Mouse (Mus musculus) midbrain, embryonic 14.5 days (tissue): ENCODE measurements around the gene Il17a. TPM values are rescaled to one million over a fixed set of nuclear protein-coding genes. Genes with fewer than 3 reads are reported as not detected.

ENCODE experiments used
- ATAC-seq: fragments of 200-750 bp; cut with Nextera tagmentation; 2 replicates; pipeline ENCODE4 v1.8.0; 2017; ENCODE audit warnings: moderate number of reproducible peaks, moderate library complexity; ENCODE audit not compliant: low FRiP score, low TSS enrichment
- DNase-seq: peaks from one replicate; pipeline ENCODE4 v3.0.0-alpha.2; 2015
- H3K27ac ChIP-seq: fragments of 300-500 bp; sonication (generic); replicated peaks from 2 replicates; pipeline ENCODE4 v1.5.1; 2014; ENCODE audit warnings: mild to moderate bottlenecking, low read depth, low read length, moderate library complexity
- H3K27me3 ChIP-seq: fragments of 300-500 bp; sonication (generic); 2 replicates; pipeline ENCODE4 v1.6.1; 2014; ENCODE audit warnings: low read length, control low read depth, mixed read lengths; ENCODE audit not compliant: control insufficient read depth, insufficient read depth
- H3K36me3 ChIP-seq: fragments of 300-500 bp; sonication (generic); 2 replicates; pipeline ENCODE4 v1.6.1; 2014; ENCODE audit warnings: low read length, control low read depth; ENCODE audit not compliant: control insufficient read depth, insufficient read depth
- H3K4me1 ChIP-seq: fragments of 300-500 bp; sonication (generic); 2 replicates; pipeline ENCODE4 v1.6.1; 2014; ENCODE audit warnings: mild to moderate bottlenecking, antibody characterized with exemption, low read length, control low read depth; ENCODE audit not compliant: control insufficient read depth, insufficient read depth
- H3K4me2 ChIP-seq: fragments of 300-500 bp; sonication (generic); 2 replicates; pipeline ENCODE4 v1.6.1; 2014; ENCODE audit warnings: mild to moderate bottlenecking, low read length, moderate library complexity
- H3K4me3 ChIP-seq: fragments of 300-500 bp; sonication (generic); replicated peaks from 2 replicates; pipeline ENCODE4 v1.5.1; 2014; ENCODE audit warnings: low read depth, low read length
- H3K9ac ChIP-seq: fragments of 300-500 bp; sonication (generic); replicated peaks from 2 replicates; pipeline ENCODE4 v1.6.1; 2014; ENCODE audit warnings: mild to moderate bottlenecking, low read length, moderate library complexity
- H3K9me3 ChIP-seq: fragments of 300-500 bp; sonication (generic); 2 replicates; pipeline ENCODE4 v1.6.1; 2016; ENCODE audit warnings: low read length, control low read depth, mixed read lengths; ENCODE audit not compliant: control insufficient read depth
- WGBS: fragments of 180-500 bp; shearing (Covaris S2); extraction: QIAGEN DNeasy Blood & Tissue Kit; methylation state at CpG from one replicate; pipeline ENCODE4 v1.1.7; 2014; 5-methylcytosine and 5-hydroxymethylcytosine counted together
- polyA plus RNA-seq: library from polyadenylated mRNA; unstranded; fragments of >200 nt; fragmentation: Nextera tagmentation; extraction: Ambion mirVana; gene quantifications from 2 replicates; pipeline ENCODE4 v1.2.1, GENCODE M21; 2014

The Il17a gene
- polyA plus RNA-seq, 1 experiment from 2014 or later: not detected

DNA sequence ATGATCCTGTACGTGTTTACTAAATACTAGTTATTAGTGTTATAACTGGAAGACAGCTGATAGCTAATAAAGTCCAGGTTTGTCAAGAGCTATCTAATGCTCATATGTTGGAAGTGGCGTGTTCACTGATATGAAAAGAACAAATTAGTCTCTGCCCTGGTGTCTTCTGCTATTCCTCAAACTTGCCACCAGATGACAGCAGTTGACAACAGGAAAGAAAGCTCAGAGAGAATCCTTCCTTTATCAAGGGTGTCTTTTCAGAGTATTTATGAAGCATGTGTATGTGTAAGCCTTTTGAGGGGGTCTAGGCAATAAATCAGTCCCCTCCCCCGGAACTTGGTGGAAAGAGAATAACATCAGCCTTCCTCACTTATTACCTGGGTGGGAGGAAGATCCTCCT is 30.7 kb upstream of the Il17a start:
- 0 out of 2 replicates have a peak, but pooled peaks have one; percentile 24 for ATAC-seq

DNA sequence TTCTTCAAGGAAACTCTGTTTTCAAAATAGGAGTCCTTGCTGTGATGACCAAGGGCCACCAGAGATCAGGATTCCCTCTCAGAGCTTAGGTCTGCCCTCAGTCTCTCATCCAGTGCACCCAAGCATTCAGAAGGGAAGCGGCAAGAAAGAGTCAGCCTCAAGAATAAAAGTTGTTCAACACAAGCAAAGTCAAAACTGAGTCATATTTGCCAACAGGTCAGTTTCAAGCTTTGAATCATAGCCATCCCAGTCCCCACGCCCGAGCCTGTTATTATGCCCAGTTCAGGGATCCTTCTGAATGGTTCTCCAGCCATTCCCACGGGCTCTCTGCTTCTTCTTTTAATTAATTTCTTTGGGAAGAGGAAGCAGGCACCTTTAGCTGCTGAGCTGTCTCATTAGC is 5.9 kb downstream of the Il17a start:
- no peaks in the 10 kb centered on the region for H3K4me1 ChIP-seq
- no peaks in the 10 kb centered on the region for H3K36me3 ChIP-seq
- ATAC-seq: no peak
- H3K9me3 ChIP-seq: no peaks in the 10 kb centered on the region
- H3K27me3 ChIP-seq: no peaks in the 10 kb centered on the region
- no peak overlapping the region for H3K4me2 ChIP-seq
- H3K4me3 ChIP-seq: no peak overlapping the region
- no peak for DNase-seq
- no peak overlapping the region for H3K9ac ChIP-seq
- no peak overlapping the region for H3K27ac ChIP-seq
- 81% methylated on average over 4 of the region's 4 CpGs for WGBS

More for the DNA sequence above, 30.7 kb upstream of the Il17a start:
- no peaks in the 10 kb centered on the region for H3K27me3 ChIP-seq
- H3K9ac ChIP-seq: no peak overlapping the region
- H3K4me1 ChIP-seq: no peaks in the 10 kb centered on the region
- H3K9me3 ChIP-seq: peaks cover 3% of the 10 kb centered on the region; the same call in 1 of the 2 replicates
- DNase-seq: peak; percentile 45
- no peaks in the 10 kb centered on the region for H3K36me3 ChIP-seq
- H3K27ac ChIP-seq: no peak overlapping the region
- H3K4me2 ChIP-seq: no peak overlapping the region
- 82% methylated on average over 3 of the region's 3 CpGs for whole genome bisulfite sequencing
- H3K4me3 ChIP-seq: no peak overlapping the region

DNA sequence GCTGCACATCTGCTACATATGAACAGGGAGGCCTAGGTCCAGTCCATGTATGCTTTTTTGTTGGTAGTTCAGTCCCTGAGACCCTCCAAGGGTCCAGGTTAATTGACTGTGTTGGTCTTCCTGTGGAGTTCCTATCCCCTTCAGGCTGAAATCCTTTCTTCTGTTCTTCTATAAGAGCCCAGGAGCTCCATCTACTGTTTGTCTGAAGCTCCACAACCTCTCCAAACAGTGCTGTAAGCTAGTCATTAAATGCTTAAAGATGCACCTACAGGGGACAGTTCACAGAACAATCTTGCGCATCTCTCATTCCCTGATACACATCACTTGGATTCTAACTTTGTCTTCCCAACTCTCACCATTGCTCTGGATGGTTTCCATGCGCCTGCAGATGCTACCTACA is 7.8 kb downstream of the Il17a start:
- Histone ChIP-seq H3K4me2 (no peak overlapping the region), H3K4me3 (no peak overlapping the region), H3K9ac (no peak overlapping the region), H3K4me1 (no peaks in the 10 kb centered on the region), H3K27ac (no peak overlapping the region), H3K27me3 (no peaks in the 10 kb centered on the region), H3K9me3 (no peaks in the 10 kb centered on the region), H3K36me3 (no peaks in the 10 kb centered on the region)
- ATAC-seq (no peak; the same call in 1 of the 2 replicates), DNase-seq (peak; percentile 3)
- WGBS: 84% methylated on average over 2 of the region's 2 CpGs

DNA sequence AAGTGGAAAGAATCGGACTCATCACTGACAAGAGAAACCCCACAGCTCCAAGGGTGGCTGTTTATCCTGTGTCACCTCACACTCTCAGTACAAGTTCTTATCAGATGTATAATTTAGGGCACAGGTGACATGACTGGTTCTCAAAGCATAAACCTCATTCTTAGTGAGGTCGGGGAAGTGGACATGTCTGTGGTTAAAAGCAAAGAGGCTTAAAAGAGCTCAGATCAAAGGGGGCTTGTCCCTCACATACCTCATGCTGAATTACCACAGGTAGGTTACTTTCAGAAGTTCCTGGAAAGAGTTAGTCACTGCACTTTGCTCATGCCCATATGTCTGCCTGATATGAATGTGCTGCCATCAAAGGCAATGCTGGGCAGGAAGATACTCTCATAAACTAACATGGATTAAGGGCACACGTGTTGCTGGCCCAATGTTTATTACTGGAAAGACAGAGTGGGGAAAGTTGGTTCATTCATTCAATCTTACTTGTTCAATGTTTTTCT is 9.8 kb downstream of the Il17a start:
- no peak overlapping the region for H3K4me2 ChIP-seq
- WGBS: 81% methylated on average over 3 of the region's 3 CpGs
- no peaks in the 10 kb centered on the region for H3K9me3 ChIP-seq
- no peak for DNase-seq
- no peak overlapping the region for H3K27ac ChIP-seq
- no peaks in the 10 kb centered on the region for H3K27me3 ChIP-seq
- no peak overlapping the region for H3K4me3 ChIP-seq
- no peak overlapping the region for H3K9ac ChIP-seq
- H3K4me1 ChIP-seq: no peaks in the 10 kb centered on the region
- H3K36me3 ChIP-seq: no peaks in the 10 kb centered on the region
- no peak for ATAC-seq

DNA sequence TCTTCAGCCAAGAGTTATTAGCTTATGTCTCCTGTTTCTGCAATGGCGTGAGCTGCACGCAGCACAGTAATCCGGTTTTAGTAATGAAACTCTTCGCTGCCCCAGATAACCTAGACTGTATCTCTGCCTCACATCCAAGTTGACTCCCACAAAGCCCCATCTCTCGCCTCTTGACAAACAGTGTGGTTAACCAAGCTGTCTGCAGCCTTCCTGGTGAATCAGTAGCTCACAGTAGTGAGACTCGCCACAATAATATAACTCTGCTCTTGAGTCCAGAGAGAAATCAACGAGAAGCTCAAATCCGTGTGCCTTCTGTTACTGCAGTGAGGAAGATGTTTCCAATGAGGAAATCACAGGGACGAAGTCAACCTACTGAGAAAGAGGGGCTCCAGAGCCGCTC is 23.7 kb downstream of the Il17a start:
- Histone ChIP-seq H3K27me3 (no peaks in the 10 kb centered on the region), H3K9ac (no peak overlapping the region), H3K27ac (no peak overlapping the region), H3K4me3 (no peak overlapping the region), H3K4me2 (no peak overlapping the region), H3K4me1 (no peaks in the 10 kb centered on the region), H3K36me3 (no peaks in the 10 kb centered on the region), H3K9me3 (0 out of 2 replicates have a peak, but pooled peaks cover 3% of the 10 kb centered on the region)
- DNase-seq: no peak
- 91% methylated on average over 10 of the region's 10 CpGs for WGBS
- ATAC-seq: no peak

DNA sequence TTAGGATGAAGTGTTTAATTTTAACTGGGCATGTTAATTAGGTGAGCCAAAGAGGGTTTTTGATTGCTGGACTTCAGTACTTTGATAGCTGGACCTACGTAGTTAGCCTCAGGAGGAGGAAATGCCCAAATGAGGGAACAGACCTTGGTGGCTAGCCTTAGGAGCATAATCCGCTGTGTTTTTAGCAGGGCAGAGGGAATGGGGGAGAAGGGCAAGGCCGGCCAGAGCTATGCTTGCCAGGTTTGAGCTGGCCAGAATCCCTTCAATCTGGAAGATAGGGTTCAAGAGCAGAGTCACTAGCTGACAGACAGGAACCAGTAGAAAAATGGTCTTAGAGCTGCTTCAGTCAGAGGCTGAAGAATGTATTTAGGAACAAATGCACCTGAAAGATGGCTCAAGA is 26.9 kb downstream of the Il17a start:
- Histone ChIP-seq H3K4me2 (no peak overlapping the region), H3K36me3 (no peaks in the 10 kb centered on the region), H3K4me1 (no peaks in the 10 kb centered on the region), H3K4me3 (no peak overlapping the region), H3K9ac (no peak overlapping the region), H3K27ac (no peak overlapping the region), H3K9me3 (no peaks in the 10 kb centered on the region), H3K27me3 (no peaks in the 10 kb centered on the region)
- ATAC-seq: no peak
- WGBS: 92% methylated on average over 3 of the region's 3 CpGs
- no peak for DNase-seq

DNA sequence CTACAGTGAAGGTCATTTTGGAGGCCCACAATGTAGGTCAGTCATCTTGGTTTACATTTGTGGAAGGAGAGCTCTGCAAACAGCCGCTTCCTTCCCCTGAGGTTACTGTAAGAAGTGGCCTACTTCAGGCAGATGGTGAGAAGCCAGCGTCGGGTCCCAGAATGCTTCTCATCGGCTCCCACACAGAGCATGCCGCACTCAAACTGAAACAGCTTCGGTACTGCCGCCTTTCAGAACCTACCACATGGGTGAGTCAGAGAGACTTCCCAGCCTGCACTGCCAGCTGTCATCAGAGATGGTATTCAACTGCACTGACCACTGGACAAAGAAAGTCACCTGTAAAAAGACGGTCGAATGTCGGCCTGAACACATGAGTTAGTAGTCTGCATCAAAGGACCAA is 29.1 kb downstream of the Il17a start:
- WGBS: 89% methylated on average over 10 of the region's 10 CpGs
- ATAC-seq (no peak), DNase-seq (no peak)
- no peaks in the 10 kb centered on the region for H3K36me3 ChIP-seq
- no peak overlapping the region for H3K27ac ChIP-seq
- no peaks in the 10 kb centered on the region for H3K9me3 ChIP-seq
- no peak overlapping the region for H3K4me2 ChIP-seq
- H3K4me1 ChIP-seq: no peaks in the 10 kb centered on the region
- H3K27me3 ChIP-seq: no peaks in the 10 kb centered on the region
- H3K9ac ChIP-seq: no peak overlapping the region
- H3K4me3 ChIP-seq: no peak overlapping the region

DNA sequence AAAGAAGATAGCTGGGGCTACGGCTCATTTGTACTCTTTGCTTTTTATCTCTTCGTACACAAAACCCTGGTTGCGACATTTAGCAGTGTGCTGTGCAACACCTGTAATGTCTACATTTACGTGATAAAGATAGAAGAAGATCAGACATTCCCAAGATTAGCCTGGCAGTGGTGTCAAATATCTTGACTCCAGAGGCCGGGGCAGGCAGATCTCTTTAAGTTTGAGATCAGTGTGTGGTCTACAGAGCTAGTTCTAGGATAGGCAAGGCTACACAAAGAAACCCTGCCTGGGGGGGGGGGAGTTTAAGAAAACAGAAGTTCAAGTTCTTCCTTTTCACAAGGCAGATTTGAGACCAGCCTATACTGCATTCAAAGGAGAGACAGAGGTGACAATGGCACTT is 29.6 kb downstream of the Il17a start:
- H3K27me3 ChIP-seq: no peaks in the 10 kb centered on the region
- no peak for ATAC-seq
- H3K4me3 ChIP-seq: no peak overlapping the region
- no peak for DNase-seq
- H3K9me3 ChIP-seq: no peaks in the 10 kb centered on the region
- H3K27ac ChIP-seq: no peak overlapping the region
- H3K9ac ChIP-seq: no peak overlapping the region
- H3K4me1 ChIP-seq: no peaks in the 10 kb centered on the region
- 82% methylated on average over 5 of the region's 5 CpGs for WGBS
- H3K4me2 ChIP-seq: no peak overlapping the region
- H3K36me3 ChIP-seq: no peaks in the 10 kb centered on the region

DNA sequence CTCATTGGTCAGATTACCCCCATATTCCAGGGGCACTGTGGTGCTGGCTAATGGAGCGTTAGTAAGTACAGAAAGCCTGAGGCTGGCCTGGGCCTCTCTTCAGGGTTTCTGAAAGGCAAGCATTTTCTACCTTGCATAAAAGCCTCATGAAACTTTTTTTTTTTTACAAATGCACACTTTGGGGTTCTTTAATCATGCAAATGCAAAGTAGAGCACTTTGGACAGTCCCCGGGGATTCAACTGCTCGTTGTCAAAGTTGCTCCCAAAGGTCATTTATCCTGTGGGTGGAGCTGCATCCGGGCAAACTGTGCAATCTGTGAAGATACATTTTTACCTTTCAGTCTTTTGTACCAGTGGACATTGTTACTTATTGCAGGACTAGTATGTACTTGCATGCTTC is 30.7 kb downstream of the Il17a start:
- ATAC-seq: no peak
- no peaks in the 10 kb centered on the region for H3K4me1 ChIP-seq
- H3K4me3 ChIP-seq: no peak overlapping the region
- H3K4me2 ChIP-seq: no peak overlapping the region
- no peak overlapping the region for H3K27ac ChIP-seq
- H3K36me3 ChIP-seq: no peaks in the 10 kb centered on the region
- WGBS: 69% methylated on average over 4 of the region's 4 CpGs
- H3K9ac ChIP-seq: no peak overlapping the region
- no peak for DNase-seq
- H3K9me3 ChIP-seq: no peaks in the 10 kb centered on the region
- no peaks in the 10 kb centered on the region for H3K27me3 ChIP-seq
